Mouse (Mus musculus) testis, postnatal 14 days (tissue): ENCODE results near the gene Zzz3.
A peak's percentile ranks its signal among the peaks of the same experiment; 100 is the strongest.
"Not testable (repeated sequence)": the region's sequence is repeated elsewhere in the genome, so short reads cannot be mapped to it uniquely, and the experiment has no call there.

Experiments used
- DNase-seq: peaks from one replicate; pipeline ENCODE4 v3.0.0; 2021; ENCODE audit warnings: low spot score

Gene Zzz3

DNA sequence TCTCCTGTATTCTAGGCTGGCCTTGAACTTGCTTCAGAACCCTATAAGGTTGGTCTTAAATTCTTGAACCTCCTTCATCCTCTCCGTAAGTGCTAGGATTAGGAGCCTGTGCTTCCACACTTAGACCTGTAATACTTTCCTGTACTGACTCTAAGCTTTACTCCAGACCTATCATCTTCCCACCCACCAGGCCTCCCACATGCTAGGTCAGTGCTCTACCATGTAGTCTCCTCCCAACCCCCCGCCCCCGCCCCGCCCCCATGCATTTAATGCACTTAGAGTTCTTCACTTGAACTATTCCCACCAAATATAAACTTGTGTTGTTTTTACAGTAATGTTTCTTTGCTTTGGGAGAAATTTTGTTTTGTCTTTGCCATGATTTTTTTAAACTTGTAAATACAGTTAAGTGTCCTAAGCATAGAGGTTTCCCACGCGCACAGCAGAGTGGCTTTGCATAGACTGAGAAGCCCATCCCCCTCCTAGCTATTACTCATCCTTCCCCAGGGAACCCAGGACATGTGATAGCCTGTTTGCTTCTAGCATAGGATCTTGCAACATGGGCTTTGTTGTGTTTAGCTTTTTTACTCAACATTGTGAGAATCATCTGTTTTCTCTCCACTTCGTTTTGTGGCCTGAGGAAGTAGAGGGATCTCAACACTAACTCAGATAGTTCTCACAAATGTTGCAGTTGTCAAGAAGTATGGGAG, 6.8 kb downstream of the Zzz3 start:
- no peak for DNase-seq

- no peak for DNase-seq
Measured at GRCm38 (mm10) chr3:152402671-152403066, 7.4 kb downstream of the Zzz3 start.

GRCm38 (mm10) chr3:152403827-152404226, 8.6 kb downstream of the Zzz3 start:
- DNase-seq = no peak

DNA sequence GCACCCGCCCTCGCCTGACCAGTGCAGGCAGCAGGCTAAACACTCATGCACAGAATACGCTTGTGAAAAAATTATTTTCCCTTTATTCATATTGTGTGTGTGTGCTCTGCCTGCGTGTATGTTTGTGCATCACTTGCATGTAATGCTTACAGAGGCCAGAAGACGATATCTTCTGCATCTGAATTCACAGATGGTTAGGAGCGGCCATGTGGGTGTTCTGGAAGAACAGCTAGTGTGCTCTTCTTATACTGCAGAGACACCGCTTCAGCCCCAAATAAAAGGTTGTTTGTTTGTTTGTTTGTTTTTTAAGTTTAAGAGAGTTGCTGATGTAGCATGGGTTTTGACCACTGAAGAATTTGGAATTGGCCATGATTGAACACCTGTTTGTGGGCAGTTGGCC, 10.1 kb downstream of the Zzz3 start:
- DNase-seq = no peak

DNA sequence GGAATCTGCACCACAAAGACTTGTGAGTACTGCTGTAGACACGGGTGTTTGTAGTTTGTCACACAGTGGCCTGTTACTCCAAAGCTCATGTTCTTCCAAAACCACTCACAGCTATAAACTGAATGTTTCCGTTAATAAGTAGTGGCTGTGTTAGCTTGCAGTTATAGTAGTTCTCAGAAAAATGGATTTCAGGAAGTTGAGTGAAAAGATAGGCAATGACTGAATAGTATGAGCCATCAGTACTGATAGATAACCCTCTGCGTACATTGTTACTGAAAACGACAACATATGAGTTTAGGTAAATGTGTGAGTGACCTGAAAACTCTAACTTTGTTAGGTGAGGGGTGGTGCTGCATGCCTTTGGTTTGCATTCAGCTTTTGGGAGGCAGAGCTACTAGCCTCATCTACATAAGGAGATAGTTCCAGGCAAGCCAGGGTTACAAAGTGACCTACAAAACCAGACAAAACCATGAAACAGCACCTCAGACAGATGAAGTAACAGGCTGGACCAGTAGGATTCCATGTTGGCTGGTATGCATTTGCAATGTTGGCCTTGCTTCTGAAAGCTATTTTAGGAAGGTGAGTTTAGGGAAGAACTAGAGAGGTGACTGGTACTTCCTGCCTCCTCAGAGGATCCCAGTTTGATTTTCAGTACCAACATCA, 10.8 kb downstream of the Zzz3 start:
- no peak for DNase-seq

- DNase-seq = no peak
Measured at GRCm38 (mm10) chr3:152410980-152411551, 15.8 kb downstream of the Zzz3 start.

DNA sequence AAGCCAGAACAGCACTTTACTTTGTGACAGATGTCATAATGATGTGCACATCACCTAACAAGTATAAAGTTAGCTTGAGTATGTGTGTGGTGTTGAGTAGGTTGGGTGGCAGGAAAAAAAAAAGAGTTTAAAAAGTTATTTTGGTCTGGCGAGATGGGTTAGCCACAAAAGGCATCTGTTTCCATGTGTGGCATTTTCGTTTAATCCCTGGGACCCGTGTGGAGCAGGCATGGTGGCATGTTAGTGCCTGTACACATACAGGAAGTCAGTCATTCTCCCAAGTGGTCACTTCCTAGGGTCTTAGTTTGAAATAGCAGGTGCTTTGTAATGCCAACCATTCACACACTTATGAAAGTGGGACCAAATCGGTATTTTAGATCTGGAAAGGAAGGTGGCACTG, 17.1 kb downstream of the Zzz3 start:
- no peak for DNase-seq

- DNase-seq = no peak
Measured at GRCm38 (mm10) chr3:152428925-152429324, 33.7 kb downstream of the Zzz3 start.

DNA sequence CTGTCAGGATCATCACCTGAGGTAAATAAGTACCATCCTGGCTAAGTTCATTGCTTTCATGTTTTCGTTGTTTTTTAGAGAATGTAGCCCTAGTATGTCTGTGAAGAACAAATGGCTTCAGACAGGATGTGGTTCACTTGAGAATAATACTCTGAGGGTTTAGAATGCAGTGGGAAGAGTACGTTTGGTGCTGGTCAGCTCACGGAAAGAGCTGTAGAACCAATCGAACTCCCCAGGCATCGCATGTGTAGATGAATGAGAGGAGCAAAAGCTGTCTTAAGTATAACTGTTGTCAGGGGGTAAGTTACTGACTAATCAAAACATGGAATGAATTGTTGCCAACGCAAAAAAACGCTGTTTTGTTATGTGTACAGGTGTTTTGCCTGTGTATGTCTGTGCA, 37.4 kb downstream of the Zzz3 start:
- no peak for DNase-seq

GRCm38 (mm10) chr3:152435590-152435989, 40.3 kb downstream of the Zzz3 start:
- no peak for DNase-seq

GRCm38 (mm10) chr3:152438068-152438467, 42.8 kb downstream of the Zzz3 start:
- no peak for DNase-seq

GRCm38 (mm10) chr3:152442795-152443194, 47.5 kb downstream of the Zzz3 start:
- DNase-seq = no peak

DNA sequence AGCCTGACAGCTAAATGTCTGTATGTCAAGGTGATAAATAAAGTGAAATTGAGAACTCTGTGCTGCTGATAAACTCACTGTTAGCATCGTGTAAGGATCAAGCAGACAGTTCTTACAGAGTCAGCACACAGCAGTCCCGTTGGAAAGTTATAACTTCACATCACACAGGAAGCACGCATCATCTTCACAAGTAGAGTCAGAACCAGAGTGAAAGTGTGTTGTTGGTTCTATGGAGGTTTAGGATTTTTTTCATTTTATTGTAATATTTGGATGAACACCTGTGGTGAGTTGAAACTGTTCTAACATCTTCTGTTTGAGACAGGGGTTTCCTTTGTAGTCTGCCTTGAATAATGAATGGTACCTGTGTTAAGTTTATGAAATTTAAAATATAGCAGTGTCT, 48.8 kb downstream of the Zzz3 start:
- DNase-seq = no peak

DNA sequence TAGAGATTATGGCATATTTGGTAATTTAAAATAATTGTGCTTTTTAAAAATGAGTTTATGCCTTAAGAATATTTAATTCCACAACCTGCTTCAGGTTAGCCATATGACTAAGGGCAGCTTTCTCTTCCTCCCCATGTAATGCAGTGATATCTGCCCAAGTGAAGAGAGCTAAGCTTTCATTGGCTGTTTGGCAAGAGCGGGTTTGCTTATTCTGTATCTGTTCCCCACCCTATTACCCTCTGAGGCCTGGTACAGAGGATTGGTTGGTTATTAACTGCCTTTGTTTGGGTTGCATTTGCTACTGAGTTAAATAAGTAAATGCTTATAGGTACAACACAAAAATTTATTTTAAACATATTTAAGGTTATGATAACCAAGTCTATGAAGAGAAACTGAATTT, 51.7 kb downstream of the Zzz3 start:
- no peak for DNase-seq

GRCm38 (mm10) chr3:152453163-152453562, 57.9 kb downstream of the Zzz3 start:
- DNase-seq = no peak

DNA sequence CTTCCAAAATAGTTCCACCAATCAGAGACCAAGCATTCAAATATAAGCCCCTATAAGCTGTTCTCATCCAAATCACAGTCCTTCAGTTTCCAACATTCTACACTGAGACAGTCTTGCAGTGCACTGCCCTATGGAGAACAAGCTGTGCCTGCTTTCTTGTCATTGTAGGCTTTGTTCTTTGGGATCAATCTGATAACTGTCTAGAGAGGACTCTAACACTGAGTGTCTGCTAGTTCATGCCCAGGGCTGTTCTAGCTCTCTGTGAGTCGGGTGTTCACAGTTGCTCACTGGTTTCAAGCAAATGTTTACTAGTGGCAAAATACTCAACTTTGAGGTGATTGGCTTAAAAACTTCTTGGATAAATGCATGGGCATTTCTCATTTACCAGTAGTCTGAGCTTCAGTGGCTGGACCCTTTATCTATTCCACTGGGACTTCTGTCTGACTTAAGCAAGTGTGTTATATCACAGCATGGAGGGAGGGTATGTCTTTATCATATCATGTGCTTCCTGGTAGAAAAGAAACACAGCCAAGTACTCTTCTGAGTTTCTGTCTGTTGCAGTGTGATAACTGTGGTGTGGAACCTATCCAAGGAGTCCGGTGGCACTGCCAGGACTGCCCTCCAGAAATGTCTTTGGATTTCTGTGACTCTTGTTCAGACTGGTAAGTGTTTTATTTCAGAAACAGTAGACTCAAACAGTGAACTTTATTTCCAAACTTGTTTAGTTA, 62.2 kb downstream of the Zzz3 start:
- no peak for DNase-seq

DNA sequence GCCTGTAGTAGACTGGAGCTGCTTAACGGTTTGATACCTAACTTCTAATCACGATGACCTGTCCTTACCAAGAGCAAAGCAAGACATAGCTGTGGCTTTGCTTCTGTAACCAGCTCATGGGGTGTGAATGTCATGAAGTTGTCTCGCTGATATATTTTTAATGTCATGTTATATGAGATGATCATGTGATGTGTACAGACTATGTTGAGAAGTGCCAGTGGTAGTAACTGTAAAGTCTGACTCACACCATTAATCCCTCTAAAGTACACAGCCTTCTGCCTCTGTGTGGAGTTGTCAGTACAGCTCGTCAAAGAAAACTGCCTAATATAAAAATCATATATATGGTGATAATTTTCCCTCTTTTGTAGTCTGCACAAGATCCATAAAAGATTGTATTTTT, 63.6 kb downstream of the Zzz3 start:
- DNase-seq = not testable (repeated sequence)

DNA sequence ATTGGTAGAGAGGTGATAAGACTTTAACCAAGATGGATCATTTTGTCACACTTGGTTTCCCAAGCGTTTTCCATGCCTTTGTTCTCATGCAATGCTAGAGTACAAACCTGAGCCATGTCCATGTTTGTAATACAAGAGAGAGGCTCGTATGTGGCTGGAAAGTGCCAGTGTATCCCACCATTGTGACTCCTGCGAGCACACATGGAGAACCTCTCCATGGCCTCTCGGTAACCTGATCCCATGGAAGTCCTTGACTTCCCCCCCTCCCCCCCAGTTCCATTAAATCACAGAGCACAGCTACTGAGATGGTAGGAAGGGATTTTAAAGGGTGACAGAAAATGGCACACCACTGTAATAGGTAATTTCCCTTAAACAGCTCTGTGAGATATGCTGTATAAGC, 65.5 kb downstream of the Zzz3 start:
- no peak for DNase-seq

GRCm38 (mm10) chr3:152462038-152462547, 66.8 kb downstream of the Zzz3 start:
- DNase-seq = no peak

- DNase-seq = peak; percentile 58
Measured at GRCm38 (mm10) chr3:152462900-152463299, 67.6 kb downstream of the Zzz3 start.

GRCm38 (mm10) chr3:152464462-152464861, 69.2 kb downstream of the Zzz3 start:
- no peak for DNase-seq

DNA sequence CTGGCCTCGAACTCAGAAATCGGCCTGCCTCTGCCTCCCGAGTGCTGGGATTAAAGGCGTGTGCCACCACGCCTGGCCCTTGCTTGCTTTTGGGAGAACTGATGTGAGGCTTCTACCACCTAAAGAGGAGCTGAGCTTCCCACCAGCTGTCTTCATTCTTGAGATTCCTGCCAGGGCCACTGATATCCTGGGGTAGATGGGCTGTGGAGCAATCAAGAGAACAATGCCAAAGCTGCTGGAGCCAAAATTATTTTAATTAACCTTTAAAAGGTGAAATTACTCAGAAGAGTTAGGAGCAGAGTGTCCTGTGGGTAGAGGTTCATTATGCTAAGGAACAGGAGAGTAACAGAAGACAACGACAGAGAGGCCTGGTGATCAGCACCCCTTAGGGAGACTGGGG, 70.1 kb downstream of the Zzz3 start:
- DNase-seq = no peak

DNA sequence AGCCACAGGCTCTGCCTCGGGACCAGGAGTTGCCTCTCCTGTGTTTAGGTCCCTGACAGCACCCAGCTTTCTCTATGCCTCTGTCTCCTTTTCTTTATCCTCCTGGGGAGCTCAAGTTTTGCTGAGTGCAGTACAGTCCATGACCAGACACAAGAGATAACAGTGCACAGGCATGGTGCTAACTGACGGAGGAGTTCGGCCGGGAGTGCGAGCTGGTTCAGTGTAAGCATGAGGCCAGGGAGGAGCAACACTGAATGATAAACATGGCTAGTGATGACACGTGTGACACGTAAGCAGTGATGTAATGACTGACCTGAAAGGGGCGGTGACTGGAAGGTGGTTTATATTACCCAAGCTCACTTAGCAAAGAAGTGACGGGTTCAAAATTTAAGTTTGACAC, 71.6 kb downstream of the Zzz3 start:
- DNase-seq = no peak
